Mouse (Mus musculus) megakaryocyte progenitor cell, adult 5-6 weeks (primary cell): Measurements from ENCODE around the gene Slc35a3. TPM values are rescaled to one million over a fixed set of nuclear protein-coding genes. Genes with fewer than 3 reads are reported as not detected.
A peak's percentile ranks its signal among the peaks of the same experiment; 100 is the strongest.
"Not testable (repeated sequence)": the region's sequence is repeated elsewhere in the genome, so short reads cannot be mapped to it uniquely, and the experiment has no call there.

Source experiments
- ATAC-seq: replicated peaks from 2 replicates; pipeline ENCODE4 v1.8.0; 2016; ENCODE audit warnings: mild to moderate bottlenecking, moderate TSS enrichment, inconsistent platforms; ENCODE audit not compliant: poor library complexity
- total RNA-seq, 2 experiments: library from RNA; stranded (forward) in 1 of 2; stranded (reverse) in 1 of 2; fragments of 157-497, 149-512 nt in 1 of 2; fragments of 200-1000 nt in 1 of 2; gene quantifications; 2 replicates each; pipeline versions ENCODE4 v1.2.3 to v1.2.4; 2015 to 2017

The Slc35a3 gene
- total RNA-seq (2015) (42.5 and 45.9 TPM in 2 replicates), total RNA-seq (2017) (51.3 and 60.6 TPM in 2 replicates)

DNA sequence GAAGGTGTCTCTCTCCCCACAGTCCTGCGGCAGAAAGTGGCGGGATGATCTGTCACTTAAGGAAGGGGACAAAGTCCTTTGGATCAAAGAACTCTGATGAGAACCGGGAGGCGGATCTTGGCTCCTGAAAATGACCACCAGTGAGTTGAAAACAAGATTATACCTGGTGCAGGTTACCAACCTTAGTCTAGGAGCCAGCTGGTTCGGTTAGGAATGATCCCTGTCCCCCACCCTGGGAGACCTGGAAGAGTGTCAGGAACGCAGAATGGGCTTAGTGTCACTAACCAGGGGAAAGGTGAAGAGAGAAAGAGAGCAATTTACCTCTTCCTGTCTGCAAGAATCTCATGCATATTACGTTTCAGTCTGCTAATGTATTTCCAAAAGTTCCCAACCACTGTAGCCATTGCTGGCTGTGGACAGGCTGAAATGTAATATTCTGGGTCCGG is at the start of gene Slc35a3:
Gene Slc35a3 (minus strand): TSS at position 396 of the 446 bp plus-strand sequence.
- no peak for ATAC-seq

DNA sequence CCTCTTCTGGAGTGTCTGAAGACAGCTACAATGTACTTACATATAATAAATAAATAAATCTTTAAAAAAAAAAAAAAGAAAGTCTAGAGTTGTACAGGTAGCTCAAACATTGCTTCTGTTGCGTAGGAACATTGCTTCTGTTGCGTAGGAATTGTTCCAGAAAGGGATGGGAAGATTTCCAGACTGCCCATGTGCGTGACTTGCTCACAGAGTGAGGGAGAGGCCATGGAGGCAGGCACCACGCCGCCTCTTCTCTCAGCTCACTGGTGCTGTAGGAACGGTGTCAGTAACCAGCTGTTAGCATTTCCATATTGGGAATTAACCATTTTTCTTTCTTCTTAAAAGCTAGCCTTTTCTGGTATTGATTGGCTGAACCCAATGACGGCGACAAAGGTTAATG is 40.2 kb upstream of the Slc35a3 start:
- no peak for ATAC-seq

DNA sequence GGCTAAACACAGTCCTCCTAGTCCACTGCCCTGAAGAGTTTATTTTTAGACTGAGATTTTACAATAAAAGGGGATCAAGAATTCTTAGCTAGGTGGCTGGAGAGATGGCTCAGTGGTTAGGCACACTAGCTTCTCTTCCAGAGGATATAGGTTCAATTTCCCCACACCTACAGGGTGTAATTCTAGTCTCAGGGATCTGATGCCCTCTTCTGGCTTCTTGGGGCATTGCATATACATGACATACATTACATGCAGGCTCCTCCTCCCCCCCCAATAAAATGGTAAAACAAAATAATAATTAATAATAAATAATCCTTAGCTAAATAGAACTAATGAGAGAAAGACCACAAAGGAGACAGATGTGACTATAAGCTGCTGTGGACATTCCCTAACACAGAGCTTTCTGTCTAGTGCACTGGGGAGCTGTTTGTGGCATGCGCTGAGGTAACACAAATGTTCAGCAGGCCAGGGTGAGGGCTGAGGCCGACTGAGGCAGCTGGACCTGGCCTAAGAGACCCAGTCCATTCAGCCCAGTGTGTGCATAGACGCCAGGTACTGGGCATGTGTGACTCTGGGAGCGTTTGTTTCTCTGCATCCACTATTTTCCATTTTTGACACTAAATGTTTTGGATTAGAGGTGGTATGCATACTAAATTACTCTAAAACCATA is 38.7 kb upstream of the Slc35a3 start:
- peak; percentile 97 for ATAC-seq

DNA sequence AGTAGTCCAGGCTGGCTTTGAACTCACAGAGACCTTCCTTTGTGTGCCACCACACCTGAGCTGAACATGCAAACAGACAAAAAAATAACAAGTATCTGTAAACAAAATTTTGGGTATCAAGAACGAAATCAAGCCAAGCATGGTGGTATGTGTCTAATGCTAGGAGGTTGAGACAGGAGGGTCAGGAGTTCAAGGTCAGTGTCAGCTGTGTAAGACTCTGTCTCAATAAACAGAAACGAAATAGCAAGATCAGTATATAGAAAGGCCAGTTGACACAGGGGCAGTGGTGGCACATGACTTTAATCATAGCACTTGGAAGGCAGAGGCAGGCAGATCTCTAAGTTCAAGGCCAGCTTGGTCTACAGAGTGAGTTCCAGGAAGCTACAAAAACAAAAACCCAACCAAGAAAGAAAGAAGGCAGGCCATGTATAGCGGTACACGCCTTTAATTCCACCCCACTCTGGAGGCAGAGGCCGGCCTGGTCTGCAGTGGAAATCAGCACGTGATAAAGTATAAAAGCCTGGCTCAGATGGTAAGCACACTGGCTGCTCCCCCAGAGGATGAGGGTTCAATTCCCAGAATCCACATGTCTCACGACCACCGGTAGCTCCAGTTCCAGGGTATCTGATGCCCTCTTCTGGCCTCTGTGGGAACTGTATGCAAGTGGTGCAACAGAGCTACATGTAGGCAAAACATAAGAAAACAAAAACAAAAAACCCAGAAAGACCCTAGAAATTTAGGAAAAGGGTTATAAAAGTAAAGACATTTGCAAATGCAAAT is 36.0 kb upstream of the Slc35a3 start:
- peak; percentile 88 for ATAC-seq

DNA sequence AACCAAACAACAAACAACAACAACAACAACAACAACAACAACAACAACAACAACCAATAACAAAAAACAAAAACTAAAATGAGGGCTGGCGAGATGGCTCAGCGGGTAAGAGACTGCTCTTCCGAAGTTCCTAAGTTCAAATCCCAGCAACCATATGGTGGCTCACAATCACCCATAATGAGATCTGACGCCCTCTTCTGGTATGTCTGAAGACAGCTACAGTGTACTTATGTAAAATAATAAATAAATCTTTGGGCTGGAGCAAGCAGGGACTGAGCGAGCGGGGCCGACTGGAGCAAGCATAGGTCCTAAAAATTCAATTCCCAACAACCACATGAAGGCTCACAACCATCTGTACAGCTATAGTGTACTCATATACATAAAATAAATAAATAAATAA is 35.0 kb upstream of the Slc35a3 start:
- not testable (repeated sequence) for ATAC-seq

DNA sequence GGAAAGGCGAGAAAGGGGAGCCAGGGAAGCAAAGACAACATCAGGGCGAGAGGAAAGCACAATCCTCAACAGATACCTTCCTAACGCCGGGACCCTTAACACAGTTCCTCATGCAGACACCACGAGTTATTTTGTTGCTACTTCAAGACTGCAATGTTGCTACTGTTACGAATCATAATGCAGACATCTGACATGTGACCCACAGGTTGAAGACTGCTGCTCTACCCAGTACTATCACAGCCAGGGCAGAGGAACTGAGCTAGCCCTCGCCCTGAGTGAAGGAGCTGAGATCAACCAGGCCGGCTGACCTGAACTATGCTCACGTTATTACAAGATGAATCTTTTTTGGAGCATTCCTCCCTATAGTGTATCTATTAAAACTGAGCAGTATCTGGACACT is 28.3 kb upstream of the Slc35a3 start:
- no peak for ATAC-seq

DNA sequence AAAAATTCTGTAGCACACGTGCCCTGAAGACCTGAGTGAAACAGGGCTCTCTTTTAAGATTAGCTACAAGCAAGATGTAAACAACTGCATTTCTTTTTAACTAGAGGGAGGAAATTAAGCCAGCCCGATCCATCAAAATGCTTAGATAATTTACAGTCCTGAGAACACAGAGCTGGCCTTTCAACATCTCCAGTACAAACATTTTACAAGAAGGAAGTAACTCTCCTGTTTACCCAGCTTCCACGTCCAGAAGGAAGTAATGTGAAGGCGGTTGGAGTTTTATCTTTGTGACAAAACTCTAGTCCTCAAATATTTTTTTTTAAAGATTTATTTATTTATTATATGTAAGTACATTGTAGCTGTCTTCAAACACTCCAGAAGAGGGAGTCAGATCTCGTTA is 27.5 kb upstream of the Slc35a3 start:
- no peak for ATAC-seq

DNA sequence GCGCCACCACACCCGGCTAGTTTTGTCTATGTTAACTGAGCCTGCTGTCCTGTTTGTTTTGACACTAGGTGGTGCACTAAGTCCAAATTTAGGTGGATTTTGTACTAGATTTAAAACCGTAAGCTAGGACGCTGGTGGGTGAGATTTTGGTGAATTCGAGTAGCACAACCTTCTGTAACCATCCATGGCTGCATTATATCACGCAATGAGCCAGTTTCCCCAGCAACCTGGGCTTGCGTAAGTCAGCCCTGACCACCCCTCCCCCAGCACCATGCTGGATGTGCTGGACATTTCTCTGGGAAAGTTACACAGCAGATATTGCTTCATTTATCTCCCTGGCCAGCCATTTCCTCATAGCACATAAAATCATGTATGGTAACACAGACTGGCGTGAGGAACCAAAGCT is 24.7 kb upstream of the Slc35a3 start:
- peak; percentile 96 for ATAC-seq

DNA sequence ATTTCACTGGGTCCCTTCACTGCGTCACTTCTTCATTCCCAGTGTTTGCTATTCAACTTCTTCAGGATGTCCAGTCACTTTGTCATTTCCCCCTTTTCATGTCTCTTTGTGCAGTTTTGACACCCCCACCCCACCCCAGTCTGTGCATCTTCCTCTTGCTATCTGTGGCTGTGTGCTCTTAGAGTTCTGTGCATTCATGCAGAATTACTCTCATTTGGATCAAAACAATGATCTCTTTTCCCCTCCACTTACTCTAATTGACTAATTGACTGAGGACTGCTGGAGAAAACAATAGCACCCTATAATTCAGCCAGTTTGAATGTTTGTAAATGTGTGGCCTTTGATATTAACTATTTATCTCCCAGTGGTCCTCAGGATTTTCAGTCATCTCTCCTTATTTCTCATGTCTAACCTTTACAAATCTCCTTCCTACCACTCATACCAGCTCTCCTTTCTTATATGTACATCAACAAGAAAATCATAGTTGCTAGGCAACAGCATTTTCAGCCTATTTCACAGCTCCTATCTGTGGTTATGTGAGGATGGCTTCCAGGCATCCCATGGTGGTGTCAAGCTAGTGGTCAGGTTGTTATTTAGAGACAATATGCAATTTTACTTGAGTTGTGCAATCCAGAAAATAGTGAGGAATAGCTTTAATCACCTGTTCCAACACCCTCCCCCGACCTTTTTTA is 17.0 kb upstream of the Slc35a3 start:
- peak; percentile 32; the same call in 1 of the 2 replicates for ATAC-seq

DNA sequence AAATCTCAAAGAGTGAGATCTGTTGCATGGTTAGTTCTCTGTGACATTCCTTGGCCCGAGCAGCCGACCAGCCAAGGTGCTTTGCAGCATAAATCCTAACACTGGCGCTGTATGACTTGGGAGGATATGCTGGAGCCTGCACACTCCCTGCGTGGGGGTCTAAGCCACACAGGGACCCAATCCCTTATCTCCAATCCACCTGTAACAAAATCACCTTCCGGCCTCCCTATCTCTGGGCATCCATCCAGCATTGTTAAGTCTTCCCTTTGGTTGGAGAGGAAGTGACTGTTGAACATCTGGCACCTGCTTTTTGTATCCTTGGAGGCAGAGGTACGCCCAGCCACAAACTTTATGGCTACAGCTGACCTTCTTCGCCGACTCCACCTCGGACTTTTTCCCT is 14.2 kb upstream of the Slc35a3 start:
- ATAC-seq, result peak; percentile 65

DNA sequence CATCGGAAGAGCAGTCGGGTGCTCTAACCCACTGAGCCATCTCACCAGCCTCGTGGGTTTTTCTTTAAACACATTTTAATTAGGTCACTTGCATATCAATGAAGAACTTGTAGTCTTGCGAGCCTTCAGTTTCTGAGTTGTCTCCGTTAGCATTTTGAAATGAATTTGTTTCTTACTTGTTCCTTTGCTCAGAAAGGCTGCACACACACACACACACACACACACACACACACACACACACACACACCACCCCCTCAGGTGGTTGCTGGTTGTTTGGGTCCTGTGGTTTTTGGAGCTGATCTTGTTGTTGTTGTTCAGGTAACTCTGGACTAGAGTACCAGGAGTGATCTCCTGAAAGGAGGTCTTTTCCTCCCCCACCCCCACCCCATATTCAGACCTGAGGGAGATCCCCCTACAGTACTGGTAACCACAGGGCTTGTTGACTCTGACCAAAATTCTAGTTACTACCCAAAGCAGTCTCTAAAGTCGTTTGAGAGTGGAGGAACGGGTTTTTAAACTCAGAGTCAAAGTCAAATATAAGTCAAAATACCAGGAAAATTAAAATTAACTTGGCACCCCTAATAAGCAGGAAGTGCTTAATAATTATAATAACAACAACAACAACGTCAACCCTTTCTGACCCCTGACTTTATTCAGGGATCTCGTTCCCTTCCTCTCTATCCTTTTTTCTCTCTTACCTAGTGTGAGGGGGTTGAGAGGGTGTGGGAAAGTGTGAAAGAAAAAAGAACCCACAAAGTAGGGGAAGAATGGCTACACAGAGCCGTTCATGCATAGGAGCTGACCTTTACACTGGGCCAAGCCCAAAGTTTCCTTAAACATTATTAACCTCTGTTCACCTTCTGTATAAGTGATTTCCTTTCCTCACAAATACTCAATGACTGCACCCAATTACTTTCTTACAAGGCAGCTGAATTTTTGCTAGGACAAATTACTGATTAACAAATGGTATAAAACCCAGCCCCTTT is 11.2 kb upstream of the Slc35a3 start:
- ATAC-seq, result no peak

DNA sequence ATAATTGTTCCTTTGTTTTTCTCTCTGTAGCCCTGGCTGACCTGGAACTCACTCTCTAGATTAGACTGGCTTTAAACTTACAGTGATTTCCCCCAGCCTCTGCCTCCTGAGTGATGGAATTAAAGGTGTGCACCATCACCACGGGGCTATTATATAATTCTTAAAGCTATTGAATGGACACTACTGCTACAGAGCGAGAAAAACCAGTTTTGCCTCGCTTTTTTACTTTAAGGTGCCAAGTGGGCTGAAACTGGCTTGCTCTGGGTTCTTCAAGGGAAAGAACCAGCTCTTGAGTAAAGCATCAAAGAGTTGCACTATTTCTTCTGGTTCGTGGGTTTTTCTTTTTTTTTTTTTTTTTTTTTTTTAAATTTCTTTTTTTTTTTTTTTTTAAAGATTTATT is 10.3 kb upstream of the Slc35a3 start:
- ATAC-seq, result no peak

DNA sequence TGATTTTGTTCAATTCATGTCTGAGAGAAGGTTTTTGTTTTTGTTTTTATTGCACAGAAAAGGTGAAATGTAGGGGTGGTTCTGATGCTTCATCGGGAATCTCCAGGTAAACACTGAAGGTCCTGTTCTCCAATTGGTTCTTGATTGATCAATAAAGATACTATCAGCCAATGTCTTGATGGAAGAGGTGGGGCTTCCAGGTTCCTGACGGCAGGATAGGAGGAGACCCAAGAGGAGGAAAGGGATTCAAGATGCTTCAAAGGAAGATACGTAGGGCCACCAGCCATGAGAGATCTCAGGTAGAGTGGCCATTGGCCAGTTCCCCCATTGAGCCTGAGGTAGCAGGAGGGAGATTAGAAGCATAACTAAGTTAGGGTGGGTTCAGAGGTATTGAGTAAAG is 6.3 kb upstream of the Slc35a3 start:
- no peak for ATAC-seq

DNA sequence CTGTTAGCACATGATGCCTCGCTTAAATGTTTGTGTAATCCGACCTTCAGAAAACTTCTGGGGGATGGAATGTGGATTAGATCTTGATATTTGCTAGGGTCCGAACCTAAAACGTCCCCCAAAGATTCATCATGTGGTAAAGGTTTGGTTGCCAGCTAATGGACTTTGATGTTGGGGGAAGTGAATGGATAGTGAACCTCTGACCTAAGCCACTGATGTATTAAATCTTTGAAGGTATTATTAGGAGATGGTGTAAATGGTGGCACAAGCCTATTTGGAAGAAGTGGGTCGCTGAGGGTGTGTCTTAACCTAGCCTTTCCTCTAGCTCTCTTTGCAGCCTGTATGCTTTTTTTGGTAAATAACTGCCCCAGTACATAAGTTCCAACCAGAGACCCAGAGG is 400 bp upstream of the Slc35a3 start:
- no peak for ATAC-seq

DNA sequence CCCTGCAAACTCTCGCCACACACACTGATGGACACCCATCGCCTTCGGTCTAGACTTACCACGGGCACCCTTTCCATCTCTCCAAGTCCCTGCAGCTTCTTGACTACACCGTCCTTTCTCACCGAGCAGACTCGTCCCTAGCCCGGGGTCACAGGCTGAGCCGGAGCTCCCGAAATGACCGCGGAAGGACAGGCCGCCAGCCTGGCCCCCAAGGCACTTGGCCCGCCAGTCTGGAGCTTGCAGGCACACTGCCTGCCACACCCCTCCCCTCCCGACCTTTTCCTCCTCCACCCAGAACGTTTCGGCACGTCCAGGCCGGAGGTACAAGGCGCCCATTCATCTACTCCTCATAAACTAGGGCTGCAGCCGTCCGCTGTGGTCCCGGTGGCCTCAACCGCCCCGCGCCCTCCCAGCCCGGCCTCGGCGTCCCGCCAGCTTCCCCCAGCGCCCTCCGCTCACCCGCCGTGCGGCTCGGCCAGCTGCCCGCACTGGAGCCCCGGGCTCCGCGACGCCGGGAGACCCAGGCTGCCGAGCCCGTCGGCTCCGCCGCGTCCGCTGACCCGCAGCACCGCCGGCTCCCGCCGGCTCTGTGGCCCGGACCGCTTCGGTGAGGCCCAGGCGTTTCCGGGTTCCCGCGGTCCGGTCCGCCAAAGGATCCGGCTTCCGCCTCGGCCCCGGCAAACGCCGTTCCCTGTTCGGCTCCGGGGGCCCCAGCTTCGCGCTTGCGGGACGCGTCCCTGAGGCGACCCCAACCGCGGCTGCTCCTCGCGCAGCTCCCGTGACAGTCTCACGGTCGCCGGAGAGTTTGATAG is 801 bp downstream of the Slc35a3 start:
- peak; percentile 93 for ATAC-seq

DNA sequence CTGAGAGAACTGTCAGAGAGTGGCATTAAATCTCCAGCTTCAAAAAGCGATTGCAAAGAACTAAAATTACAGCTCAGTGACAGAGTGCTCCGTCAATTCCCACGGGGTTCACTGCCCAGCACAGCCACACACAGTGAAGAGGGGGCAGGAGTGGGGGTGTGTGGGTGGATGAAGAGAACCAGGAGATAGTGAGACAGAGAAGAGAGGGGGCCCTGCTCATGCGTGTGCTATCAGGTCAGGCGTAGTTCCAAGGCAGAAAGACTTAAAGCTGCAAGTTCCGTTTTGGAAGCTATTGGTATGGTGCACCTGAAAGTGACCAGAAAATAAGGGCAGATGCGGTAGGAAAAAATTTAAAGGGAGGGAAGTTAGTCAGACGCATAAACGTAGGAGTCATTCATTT is 1.7 kb downstream of the Slc35a3 start:
- ATAC-seq, result peak; percentile 25

DNA sequence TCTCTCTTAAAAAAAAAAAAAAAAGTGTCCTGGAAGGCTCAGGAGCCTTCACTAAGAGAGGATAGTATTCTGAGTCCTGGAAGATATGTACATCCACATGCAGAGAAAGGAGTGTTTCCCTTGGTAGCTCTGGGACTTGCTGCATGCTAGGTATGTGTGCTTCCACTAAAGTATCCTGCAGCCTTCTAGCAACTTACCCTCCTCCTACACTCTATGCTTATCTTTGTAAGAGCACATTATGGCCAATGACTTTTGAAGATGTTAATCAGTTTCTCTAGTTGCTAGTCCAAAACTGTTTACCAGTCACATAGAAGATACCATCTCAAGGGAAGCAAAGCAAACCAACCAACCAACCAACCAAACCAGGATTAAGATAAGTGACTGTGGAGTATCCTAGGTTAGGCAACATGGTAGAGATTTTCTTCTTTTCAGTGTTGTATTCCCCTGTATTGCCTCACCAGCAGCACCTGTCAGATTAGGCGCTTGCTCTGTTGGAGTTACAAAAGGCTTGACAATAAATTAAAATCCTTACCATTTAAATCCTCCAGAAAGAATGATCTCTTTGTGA is 6.9 kb downstream of the Slc35a3 start:
- peak; percentile 50 for ATAC-seq

DNA sequence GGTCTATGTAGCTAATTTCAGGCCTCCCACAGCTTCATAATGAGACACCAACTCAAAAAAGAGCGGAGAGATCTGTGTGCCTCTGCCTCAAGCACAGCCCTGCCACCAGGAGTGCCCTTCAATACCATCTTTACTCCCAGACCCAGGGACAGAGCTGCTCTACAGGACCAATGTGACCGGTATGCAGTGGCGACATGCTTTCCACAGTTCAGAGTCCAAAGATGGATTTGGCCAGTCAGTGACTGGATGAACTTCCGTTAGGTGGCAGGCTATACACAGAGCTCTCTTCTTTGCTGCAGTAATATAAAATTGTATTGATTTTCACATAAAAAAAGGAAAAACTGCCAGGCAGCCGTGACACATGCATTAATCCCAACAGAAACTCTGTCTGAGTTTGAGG is 8.8 kb downstream of the Slc35a3 start:
- no peak for ATAC-seq

DNA sequence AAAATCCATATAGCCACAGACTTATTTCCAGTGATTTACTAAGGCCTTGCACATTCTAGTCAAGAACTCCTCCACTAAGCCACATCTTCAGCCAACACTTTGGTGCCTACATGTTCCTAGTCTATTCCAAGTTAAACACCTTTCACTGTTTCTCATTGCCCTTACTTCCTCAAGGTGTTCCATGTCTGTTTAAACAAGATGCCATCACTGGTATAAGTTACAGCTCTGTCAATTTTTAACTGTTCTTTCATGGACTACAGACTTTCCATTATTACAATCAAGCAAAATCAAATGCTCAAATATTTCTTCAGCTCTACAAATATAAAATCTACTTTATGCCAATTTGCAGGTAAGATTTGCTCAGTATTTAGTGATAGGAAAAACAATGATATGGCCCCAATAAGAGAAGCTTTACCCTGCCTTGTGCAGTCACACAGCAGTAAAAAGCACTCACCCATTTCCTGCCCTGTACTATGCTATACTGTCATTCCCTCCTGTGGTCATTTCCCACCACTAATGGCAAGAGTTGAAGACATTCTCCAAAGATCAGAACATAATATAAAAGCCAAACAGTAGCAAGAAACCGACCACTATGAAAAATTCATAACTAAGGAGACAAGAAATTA is 9.9 kb downstream of the Slc35a3 start:
- ATAC-seq, result no peak
